Mouse (Mus musculus) hindbrain, embryonic 14.5 days (tissue): ENCODE measurements around the gene Cfap299. TPM values are rescaled to one million over a fixed set of nuclear protein-coding genes. Genes with fewer than 3 reads are reported as not detected.

ENCODE experiments used
- ATAC-seq: fragments of 200-750 bp; cut with Nextera tagmentation; 2 replicates; pipeline ENCODE4 v1.8.0; 2017; ENCODE audit warnings: moderate number of reproducible peaks, mild to moderate bottlenecking, moderate TSS enrichment, moderate library complexity; ENCODE audit not compliant: low FRiP score
- DNase-seq: peaks from one replicate; pipeline ENCODE4 v3.0.0-alpha.2; 2015; ENCODE audit warnings: low spot score
- H3K27ac ChIP-seq: fragments of 300-500 bp; sonication (generic); 2 replicates; pipeline ENCODE4 v1.5.1; 2014; ENCODE audit warnings: mild to moderate bottlenecking, moderate library complexity
- H3K27me3 ChIP-seq: fragments of 300-500 bp; sonication (generic); 2 replicates; pipeline ENCODE4 v1.6.1; 2014; ENCODE audit warnings: mild to moderate bottlenecking, low read length, mixed read lengths; ENCODE audit not compliant: control insufficient read depth, insufficient read depth
- H3K36me3 ChIP-seq: fragments of 300-500 bp; sonication (generic); replicated peaks from 2 replicates; pipeline ENCODE4 v1.6.1; 2014; ENCODE audit not compliant: control insufficient read depth, insufficient read depth
- H3K4me1 ChIP-seq: fragments of 300-500 bp; sonication (generic); replicated peaks from 2 replicates; pipeline ENCODE4 v1.6.1; 2014; ENCODE audit warnings: antibody characterized with exemption, low read length, mixed read lengths; ENCODE audit not compliant: control insufficient read depth, insufficient read depth
- H3K4me2 ChIP-seq: fragments of 300-500 bp; sonication (generic); replicated peaks from 2 replicates; pipeline ENCODE4 v1.6.1; 2014; ENCODE audit warnings: mild to moderate bottlenecking, moderate library complexity
- H3K4me3 ChIP-seq: fragments of 300-500 bp; sonication (generic); replicated peaks from 2 replicates; pipeline ENCODE4 v1.5.1; 2014; ENCODE audit warnings: mild to moderate bottlenecking, low read length
- H3K9ac ChIP-seq: fragments of 300-500 bp; sonication (generic); 2 replicates; pipeline ENCODE4 v1.6.1; 2014
- H3K9me3 ChIP-seq: fragments of 300-500 bp; sonication (generic); 2 replicates; pipeline ENCODE4 v1.6.1; 2016; ENCODE audit warnings: low read length; ENCODE audit not compliant: control insufficient read depth
- WGBS: fragments of 180-500 bp; shearing (Covaris S2); extraction: QIAGEN DNeasy Blood & Tissue Kit; methylation state at CpG from one replicate; pipeline ENCODE4 v1.1.7; 2014; 5-methylcytosine and 5-hydroxymethylcytosine counted together
- polyA plus RNA-seq: library from polyadenylated mRNA; unstranded; fragments of >200 nt; fragmentation: Nextera tagmentation; extraction: Ambion mirVana; gene quantifications from 2 replicates; pipeline ENCODE4 v1.2.1, GENCODE M21; 2014

Gene Cfap299
- polyA plus RNA-seq, 1 experiment from 2014 or later, result 1.8 TPM

DNA sequence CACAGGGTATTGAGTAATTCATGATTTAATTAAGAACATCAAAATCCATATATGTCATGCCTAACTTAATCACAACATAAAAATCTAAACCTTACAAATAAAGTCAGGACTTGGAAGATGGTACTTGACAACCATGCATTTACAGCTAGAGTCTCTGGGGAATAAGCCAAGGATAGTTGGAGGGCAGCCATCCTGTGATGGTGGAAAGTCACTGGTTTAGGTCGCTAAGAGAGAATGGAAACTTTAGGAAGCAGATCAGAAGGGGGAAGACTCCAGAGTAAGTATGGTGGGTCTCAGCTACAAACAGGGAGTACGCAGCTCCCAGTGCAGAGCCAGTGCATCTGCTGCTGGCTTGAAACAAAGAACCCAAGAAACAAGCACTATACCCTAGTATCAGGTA is 386.3 kb downstream of the Cfap299 start:
- ATAC-seq (no peak), DNase-seq (no peak)
- no peaks in the 10 kb centered on the region for H3K27me3 ChIP-seq
- no peaks in the 10 kb centered on the region for H3K9me3 ChIP-seq
- no peak overlapping the region for H3K27ac ChIP-seq
- H3K4me2 ChIP-seq, result no peak overlapping the region
- WGBS, result 86% methylated on average over 2 of the region's 2 CpGs
- no peaks in the 10 kb centered on the region for H3K36me3 ChIP-seq
- H3K4me3 ChIP-seq, result no peak overlapping the region
- no peaks in the 10 kb centered on the region for H3K4me1 ChIP-seq
- H3K9ac ChIP-seq, result no peak overlapping the region

DNA sequence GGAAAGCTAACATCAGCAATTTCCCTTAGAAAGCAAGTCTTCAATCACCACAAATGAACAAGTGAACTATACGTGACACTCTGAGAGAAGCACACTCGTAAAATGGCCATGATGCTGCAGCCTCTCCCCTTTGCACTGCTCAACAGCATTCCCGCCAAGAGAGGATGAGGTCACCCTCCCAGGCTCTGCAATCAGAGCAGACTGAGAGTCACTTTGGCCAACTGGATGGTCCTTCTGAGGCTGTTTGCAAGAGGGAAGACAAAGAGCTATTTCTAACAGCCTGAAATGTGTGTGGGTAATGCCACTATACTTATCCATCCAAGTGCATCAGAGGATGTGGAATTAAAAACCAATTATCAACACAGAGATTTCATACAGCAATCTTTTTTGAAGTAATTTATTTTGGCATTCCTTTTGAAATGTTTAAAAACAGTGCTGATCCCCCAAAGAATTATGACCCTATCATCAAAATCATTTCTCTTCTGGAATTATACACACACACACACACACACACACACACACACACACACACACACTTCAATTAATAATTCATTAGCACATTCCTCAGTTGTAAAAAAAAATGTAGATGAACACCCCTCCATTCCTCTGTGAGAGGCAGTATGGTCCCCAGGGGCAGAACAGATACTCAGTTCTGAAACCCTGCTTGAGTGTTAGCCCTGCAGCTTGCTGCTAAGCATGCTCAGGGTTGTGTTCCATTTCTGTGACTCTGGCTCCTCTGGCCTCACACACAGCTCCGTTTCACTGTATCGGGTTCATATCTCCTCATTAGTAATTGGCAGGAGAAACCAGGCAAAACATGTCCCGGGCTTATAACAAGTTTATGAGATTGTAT is 403.3 kb downstream of the Cfap299 start:
- no peaks in the 10 kb centered on the region for H3K4me1 ChIP-seq
- DNase-seq (no peak), ATAC-seq (no peak)
- 65% methylated on average over 6 of the region's 6 CpGs for WGBS
- no peak overlapping the region for H3K27ac ChIP-seq
- H3K9ac ChIP-seq, result no peak overlapping the region
- H3K4me3 ChIP-seq, result no peak overlapping the region
- 0 out of 2 replicates have a peak, but pooled peaks cover 3% of the 10 kb centered on the region for H3K9me3 ChIP-seq
- no peaks in the 10 kb centered on the region for H3K27me3 ChIP-seq
- H3K4me2 ChIP-seq, result no peak overlapping the region
- no peaks in the 10 kb centered on the region for H3K36me3 ChIP-seq

DNA sequence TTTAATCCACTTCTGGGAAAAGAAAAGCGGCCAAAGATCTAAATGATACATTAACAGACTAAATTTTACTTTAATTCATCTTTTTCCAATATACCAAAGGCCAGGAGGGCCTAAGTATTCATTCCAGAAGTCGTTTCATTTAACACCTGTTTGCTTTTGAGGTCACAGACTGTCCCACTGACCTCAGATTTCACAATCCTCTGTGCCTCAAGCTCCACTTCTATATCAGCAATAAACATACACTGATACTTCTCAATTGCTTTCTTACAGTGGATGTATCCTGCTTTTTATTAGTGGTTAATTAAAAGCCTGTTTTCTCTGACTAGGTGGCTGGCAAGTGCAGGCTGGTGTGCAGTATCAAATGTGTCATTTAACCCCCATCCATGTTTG is 403.9 kb downstream of the Cfap299 start:
- no peaks in the 10 kb centered on the region for H3K36me3 ChIP-seq
- 0 out of 2 replicates have a peak, but pooled peaks cover 3% of the 10 kb centered on the region for H3K9me3 ChIP-seq
- 73% methylated on average over 2 of the region's 2 CpGs for WGBS
- H3K9ac ChIP-seq, result no peak overlapping the region
- ATAC-seq (no peak), DNase-seq (no peak)
- no peak overlapping the region for H3K27ac ChIP-seq
- H3K4me3 ChIP-seq, result no peak overlapping the region
- H3K4me2 ChIP-seq, result no peak overlapping the region
- no peaks in the 10 kb centered on the region for H3K27me3 ChIP-seq
- no peaks in the 10 kb centered on the region for H3K4me1 ChIP-seq

DNA sequence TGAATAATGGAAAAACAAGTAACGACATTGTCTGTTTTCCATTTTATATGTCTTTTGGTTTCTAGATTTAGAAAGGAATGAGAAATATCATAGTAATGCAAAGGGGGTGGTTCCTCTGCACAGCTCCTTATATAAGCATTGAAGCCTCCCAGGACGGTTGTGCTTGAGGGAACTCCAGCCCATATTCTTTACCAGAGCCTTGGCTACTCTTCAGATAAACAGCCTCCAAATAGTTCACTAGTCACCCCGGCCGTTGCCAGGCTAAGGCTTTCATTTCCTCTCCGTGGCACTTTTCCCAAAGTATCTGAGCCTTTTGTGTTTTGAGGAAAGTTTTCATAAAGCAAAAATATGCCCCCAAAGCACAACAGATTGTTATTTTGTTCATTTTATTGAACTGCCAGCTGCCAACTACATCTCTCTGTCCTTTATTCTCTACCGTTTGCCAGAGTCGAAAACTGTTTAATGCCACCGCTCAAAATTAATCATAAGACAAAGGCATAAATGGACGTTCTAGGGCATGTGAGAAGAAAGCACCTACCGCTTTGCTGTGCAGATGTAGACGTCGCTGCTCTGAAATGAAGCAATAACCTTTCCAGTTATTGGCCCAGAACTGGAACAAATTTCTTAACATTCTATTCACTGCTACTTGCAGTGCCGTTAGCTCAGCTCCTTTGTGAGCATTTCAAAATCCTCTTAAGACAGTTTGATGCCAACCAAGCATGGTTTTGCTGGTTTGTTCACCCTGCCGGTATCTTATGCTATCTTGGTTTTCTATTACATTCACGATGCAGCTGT is 433.0 kb downstream of the Cfap299 start:
- H3K27me3 ChIP-seq, result no peaks in the 10 kb centered on the region
- WGBS, result 65% methylated on average over 15 of the region's 15 CpGs
- no peaks in the 10 kb centered on the region for H3K9me3 ChIP-seq
- no peak overlapping the region for H3K9ac ChIP-seq
- H3K4me2 ChIP-seq, result no peak overlapping the region
- no peaks in the 10 kb centered on the region for H3K4me1 ChIP-seq
- H3K36me3 ChIP-seq, result no peaks in the 10 kb centered on the region
- ATAC-seq, result no peak
- no peak overlapping the region for H3K27ac ChIP-seq
- no peak overlapping the region for H3K4me3 ChIP-seq
- no peak for DNase-seq

DNA sequence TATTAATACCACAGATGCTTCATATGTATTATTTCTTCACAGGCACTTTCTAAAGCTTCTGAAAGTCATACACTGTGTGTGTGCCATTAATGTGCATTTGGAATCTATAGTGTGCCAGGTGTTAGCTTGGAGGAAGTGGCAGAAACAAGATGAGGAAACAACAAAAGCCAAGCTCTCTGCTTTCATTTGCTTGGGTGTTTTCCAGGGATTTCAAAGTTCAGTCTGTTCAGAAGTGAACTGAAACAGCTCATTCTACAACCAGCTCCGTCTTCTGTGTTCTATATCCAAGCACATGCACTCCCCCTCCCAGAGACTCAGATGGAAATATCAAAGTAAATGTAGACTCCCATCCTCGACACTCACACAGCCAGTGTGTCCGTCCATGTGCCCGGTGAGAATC is 449.5 kb downstream of the Cfap299 start:
- H3K9me3 ChIP-seq, result no peaks in the 10 kb centered on the region
- no peak overlapping the region for H3K4me3 ChIP-seq
- 88% methylated on average over 4 of the region's 4 CpGs for WGBS
- ATAC-seq (no peak), DNase-seq (no peak)
- H3K27me3 ChIP-seq, result no peaks in the 10 kb centered on the region
- no peak overlapping the region for H3K9ac ChIP-seq
- no peak overlapping the region for H3K4me2 ChIP-seq
- H3K27ac ChIP-seq, result no peak overlapping the region
- H3K4me1 ChIP-seq, result no peaks in the 10 kb centered on the region
- no peaks in the 10 kb centered on the region for H3K36me3 ChIP-seq

DNA sequence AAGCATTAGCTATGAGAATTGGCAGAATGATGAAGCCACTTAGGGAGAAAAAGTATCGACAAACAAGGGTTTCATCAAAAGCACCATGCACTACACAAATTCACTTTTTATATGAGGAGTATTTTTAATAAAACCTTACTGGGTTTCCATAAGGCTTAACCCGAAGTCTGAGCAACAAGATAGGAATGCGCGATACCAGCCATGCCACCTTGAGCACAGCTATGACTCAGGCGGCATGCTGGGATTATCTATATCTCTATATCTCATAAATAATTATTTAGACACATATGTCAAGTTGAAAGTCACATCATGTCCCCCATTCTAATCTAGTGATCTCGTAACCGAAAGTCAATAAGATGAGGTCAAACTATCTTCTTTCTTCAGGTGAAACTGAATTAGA is 453.0 kb downstream of the Cfap299 start:
- no peak for ATAC-seq
- no peaks in the 10 kb centered on the region for H3K4me1 ChIP-seq
- H3K27ac ChIP-seq, result no peak overlapping the region
- H3K27me3 ChIP-seq, result no peaks in the 10 kb centered on the region
- no peak overlapping the region for H3K4me2 ChIP-seq
- H3K9me3 ChIP-seq, result no peaks in the 10 kb centered on the region
- 97% methylated on average over 7 of the region's 7 CpGs for WGBS
- H3K9ac ChIP-seq, result no peak overlapping the region
- H3K4me3 ChIP-seq, result no peak overlapping the region
- no peaks in the 10 kb centered on the region for H3K36me3 ChIP-seq
- DNase-seq, result no peak

DNA sequence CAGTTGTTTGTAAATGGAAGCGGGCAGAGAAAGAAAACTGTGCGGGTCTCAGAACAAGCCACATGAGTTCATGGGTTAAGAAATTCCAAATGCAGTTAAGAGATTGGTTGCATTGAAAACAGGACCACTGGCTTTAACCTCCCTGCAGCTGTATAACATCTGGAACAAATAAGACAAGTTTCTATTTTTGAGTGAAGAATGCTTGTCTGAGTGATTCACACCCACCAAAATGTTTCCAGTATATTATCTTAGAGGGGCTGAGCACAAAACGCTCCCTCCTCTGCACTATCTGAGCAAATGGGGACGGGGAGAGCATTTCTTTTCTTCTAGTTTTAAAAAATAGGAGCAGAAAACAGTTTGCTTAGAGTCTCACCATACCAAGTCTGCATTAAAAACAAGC is 458.6 kb downstream of the Cfap299 start:
- Histone ChIP-seq H3K9me3 (no peaks in the 10 kb centered on the region), H3K9ac (no peak overlapping the region), H3K4me2 (no peak overlapping the region), H3K36me3 (no peaks in the 10 kb centered on the region), H3K4me3 (no peak overlapping the region), H3K4me1 (no peaks in the 10 kb centered on the region), H3K27ac (no peak overlapping the region), H3K27me3 (no peaks in the 10 kb centered on the region)
- DNase-seq (no peak), ATAC-seq (no peak)
- 85% methylated on average over 4 of the region's 4 CpGs for WGBS

DNA sequence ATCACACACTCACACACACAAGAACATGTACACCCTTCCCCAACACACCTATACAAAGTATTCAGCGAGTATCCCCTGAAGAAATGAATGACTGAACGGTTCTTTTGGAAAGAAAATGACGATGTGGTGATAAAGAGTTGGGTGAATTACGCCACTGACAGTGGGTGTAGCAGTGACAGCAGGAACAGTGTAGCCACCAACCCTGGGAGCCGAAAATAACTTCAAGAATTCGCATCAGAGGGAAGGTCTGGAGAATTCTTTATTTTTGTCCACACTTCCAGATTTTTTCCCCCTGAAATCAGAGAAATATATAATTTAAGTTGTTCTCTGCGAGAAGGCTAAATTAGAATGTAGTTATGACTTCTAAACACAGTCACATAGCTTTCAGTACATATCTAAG is 459.5 kb downstream of the Cfap299 start:
- 90% methylated on average over 7 of the region's 7 CpGs for WGBS
- no peak for ATAC-seq
- Histone ChIP-seq H3K4me3 (no peak overlapping the region), H3K4me1 (no peaks in the 10 kb centered on the region), H3K9me3 (no peaks in the 10 kb centered on the region), H3K4me2 (no peak overlapping the region), H3K27me3 (no peaks in the 10 kb centered on the region), H3K9ac (no peak overlapping the region), H3K36me3 (no peaks in the 10 kb centered on the region), H3K27ac (no peak overlapping the region)
- no peak for DNase-seq

DNA sequence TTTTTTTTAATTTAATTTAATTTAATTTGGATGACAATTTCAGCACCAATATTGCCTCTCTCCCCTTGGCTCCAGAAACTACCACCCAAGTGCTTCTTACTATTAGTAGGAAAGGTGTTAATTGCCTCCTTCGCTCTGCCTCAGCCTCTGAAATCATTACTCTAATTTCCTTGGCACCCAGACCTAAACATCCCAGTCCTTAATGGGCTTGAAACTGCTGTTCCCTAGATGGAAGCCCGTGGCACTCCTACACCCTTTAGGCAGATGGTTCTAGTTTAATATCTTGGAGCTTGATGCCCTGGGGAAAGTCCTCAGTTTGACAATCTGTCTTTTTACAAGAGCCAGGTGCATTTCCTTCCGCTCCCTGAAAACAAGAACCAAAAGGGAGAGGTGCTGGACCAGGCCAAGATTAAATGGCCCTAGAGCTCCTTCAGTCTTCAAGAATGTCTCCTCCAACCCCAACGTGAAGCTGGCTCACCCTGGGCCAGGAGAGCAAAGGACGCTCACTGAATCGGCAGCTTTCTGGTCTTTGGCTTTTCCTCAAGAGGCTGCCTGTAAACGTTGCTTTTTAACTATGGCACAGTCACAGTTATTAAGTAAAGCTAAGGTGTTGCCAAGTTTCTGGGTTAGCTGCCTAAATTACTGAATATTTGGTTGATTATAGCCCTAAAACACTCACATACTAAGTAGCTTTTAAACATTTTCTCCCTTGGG is 461.9 kb downstream of the Cfap299 start:
- no peaks in the 10 kb centered on the region for H3K36me3 ChIP-seq
- no peak for ATAC-seq
- no peaks in the 10 kb centered on the region for H3K4me1 ChIP-seq
- WGBS, result 70% methylated on average over 7 of the region's 7 CpGs
- H3K4me3 ChIP-seq, result no peak overlapping the region
- no peak overlapping the region for H3K27ac ChIP-seq
- no peak overlapping the region for H3K4me2 ChIP-seq
- no peaks in the 10 kb centered on the region for H3K27me3 ChIP-seq
- no peak overlapping the region for H3K9ac ChIP-seq
- H3K9me3 ChIP-seq, result no peaks in the 10 kb centered on the region
- DNase-seq, result no peak
